Mouse (Mus musculus) adrenal gland, adult 10 weeks (tissue): ENCODE data around the gene Cpne7. TPM values are rescaled to one million over a fixed set of nuclear protein-coding genes. Genes with fewer than 3 reads are reported as not detected.

ENCODE experiments used
- polyA plus RNA-seq: library from polyadenylated mRNA; stranded (reverse); fragments of 350-450 nt; fragmentation: Illumina TruSeq; extraction: RNeasy Lipid Tissue Mini Kit (QIAGEN cat#74804); gene quantifications from one replicate; pipeline ENCODE4 v1.2.3, GENCODE M21; 2014; ENCODE audit warnings: low read depth, low replicate concordance

The Cpne7 gene
- not detected for polyA plus RNA-seq

GRCm38 (mm10) chr8:123117127-123117731, at the start of gene Cpne7:
Gene Cpne7 (plus strand): TSS chr8:123117374.

GRCm38 (mm10) chr8:123101735-123102685, 15.2 kb upstream of the Cpne7 start, which contains the start of gene Rpl13:
Gene Rpl13 (plus strand): TSS chr8:123102350.

GRCm38 (mm10) chr8:123157888-123158465, 40.8 kb downstream of the Cpne7 start, which contains the start of gene Sult5a1:
Gene Sult5a1 (minus strand): TSS chr8:123158315.

Other genes starting within 250 kb of the Cpne7 start
- 67.5 TPM for gene Ankrd11, start 75.1 kb upstream of the Cpne7 start, polyA plus RNA-seq
- gene Spg7, start 54.4 kb upstream of the Cpne7 start, polyA plus RNA-seq: 32.2 TPM
- 71.7 TPM for gene Rpl13, start 15.0 kb upstream of the Cpne7 start, polyA plus RNA-seq
- 0.99 TPM for gene Sult5a1, start 40.9 kb downstream of the Cpne7 start, polyA plus RNA-seq
- gene Dpep1, start 68.9 kb downstream of the Cpne7 start, polyA plus RNA-seq: 17.1 TPM
- 9.4 TPM for gene Chmp1a, start 95.4 kb downstream of the Cpne7 start, polyA plus RNA-seq
- gene Spata33, start 95.5 kb downstream of the Cpne7 start, polyA plus RNA-seq: 0.70 TPM
- 2.9 TPM for gene Cdk10, start 107.5 kb downstream of the Cpne7 start, polyA plus RNA-seq
- gene Spata2l, start 118.9 kb downstream of the Cpne7 start, polyA plus RNA-seq: 0.58 TPM
- gene Zfp276, start 136.8 kb downstream of the Cpne7 start, polyA plus RNA-seq: 2.2 TPM
- gene Vps9d1, start 137.0 kb downstream of the Cpne7 start, polyA plus RNA-seq: 1.9 TPM
- gene Fanca, start 201.2 kb downstream of the Cpne7 start, polyA plus RNA-seq: not detected
- not detected for gene Spire2, start 215.3 kb downstream of the Cpne7 start, polyA plus RNA-seq